Mouse (Mus musculus): ENCODE results near the gene Slc17a9. TPM values are rescaled to one million over a fixed set of nuclear protein-coding genes. Genes with fewer than 3 reads are reported as not detected.

Gene Slc17a9
- total RNA-seq, 2 experiments from 2014 or later: 0.69 to 0.89 TPM

Other genes starting within 250 kb of the Slc17a9 start
- under 1 TPM; 0.12 TPM for gene Ntsr1, start 225.3 kb upstream of the Slc17a9 start, total RNA-seq (2021)
- gene Mrgbp, start 144.0 kb upstream of the Slc17a9 start, total RNA-seq (2021): 10 to 100 TPM; 17.8 to 21.3 TPM
- 10 to 100 TPM; 42.6 to 48.8 TPM for gene Ogfr, start 136.0 kb upstream of the Slc17a9 start, total RNA-seq (2021)
- 1 to 10 TPM in 1 of 2 experiments, under 1 TPM in 1; 0.53 to 1.2 TPM for gene Col9a3, start 127.5 kb upstream of the Slc17a9 start, total RNA-seq (2021)
- under 1 TPM in 1 of 2 experiments, not detected in 1; 0.22 TPM for gene Tcfl5, start 82.6 kb upstream of the Slc17a9 start, total RNA-seq (2021)
- 10 to 100 TPM; 40.6 to 42.8 TPM for gene Dido1, start 15.3 kb upstream of the Slc17a9 start, total RNA-seq (2021)
- 10 to 100 TPM; 77.9 to 79.1 TPM for gene Gid8, start 15.1 kb upstream of the Slc17a9 start, total RNA-seq (2021)
- gene Bhlhe23, start 51.6 kb downstream of the Slc17a9 start, total RNA-seq (2021): not detected
- 10 to 100 TPM; 46.6 to 46.9 TPM for gene Ythdf1, start 195.7 kb downstream of the Slc17a9 start, total RNA-seq (2021)
- gene Birc7, start 203.8 kb downstream of the Slc17a9 start, total RNA-seq (2021): not detected
- gene Nkain4, start 229.4 kb downstream of the Slc17a9 start, total RNA-seq (2021): 10 to 100 TPM; 10.4 to 16.0 TPM
- gene Arfgap1, start 242.0 kb downstream of the Slc17a9 start, total RNA-seq (2021): 10 to 100 TPM; 47.2 to 50.5 TPM

All from heart, postnatal 10 days (tissue).